Mouse (Mus musculus): ENCODE results near the gene Edn2.

- no peak for TF ChIP-seq EP300 (IDR thresholded peaks at IDR 0.05; ENCODE audit: low read depth)
- no peak for TF ChIP-seq CTCF (IDR thresholded peaks at IDR 0.05; ENCODE audit: low read depth)
These were observed 38.3 kb downstream of the Edn2 start for GRCm38 (mm10) chr4:120199184-120199885.

Measured in liver, embryonic 14.5 days (tissue).